Comparison of ENCODE assay signal across 11 mouse cellular contexts in genomic region chr2:165319503-165319902, GRCm38 (mm10). TPM values are rescaled to one million over a fixed set of nuclear protein-coding genes. Genes with fewer than 3 reads are reported as not detected.
A peak's percentile ranks its signal among the peaks of the same experiment; 100 is the strongest.
DNase-seq lines count a peak whose midpoint lies in the region; ATAC-seq and TF ChIP-seq lines count a peak whose summit lies in the region.
"Had no signal": no experiment of that assay in that cellular context is flagged by ENCODE, and none has a peak within 500 bp of the region (broad histone marks: within the 10 kb centered on the region; RNA-seq: fewer than 3 reads in every experiment).

No protein-coding gene starts in this region.

- intact Hi-C loops in left cerebral cortex, postnatal 4 days (cut with DNase I) = no loop called here

- no peak overlapping the region for H3K4me3 ChIP-seq in kidney, postnatal 0 days (replicated peaks; ENCODE audit: low read depth, low read length)
- no peak overlapping the region for H3K4me3 ChIP-seq in kidney, embryonic 14.5 days (ENCODE audit: low read length)

- H3K36me3 ChIP-seq in kidney, postnatal 0 days (ENCODE audit: insufficient read depth, low read length) = peaks cover 15% of the 10 kb centered on the region; the same call in 1 of the 2 replicates
- H3K36me3 ChIP-seq in kidney, embryonic 14.5 days (ENCODE audit: control insufficient read depth, insufficient read depth, low read length) = peaks cover 15% of the 10 kb centered on the region

- H3K4me2 ChIP-seq in kidney, postnatal 0 days (ENCODE audit: low read length) = no peak overlapping the region
- no peak overlapping the region for H3K4me2 ChIP-seq in kidney, embryonic 14.5 days (replicated peaks; ENCODE audit: low read depth, low read length)

- TF ChIP-seq CTCF in kidney, postnatal 0 days (IDR thresholded peaks at IDR 0.05; ENCODE audit: low read depth) = no peak

- no peak overlapping the region for H3K9ac ChIP-seq in kidney, postnatal 0 days (ENCODE audit: low read depth, low read length)
- no peak overlapping the region for H3K9ac ChIP-seq in kidney, embryonic 14.5 days (ENCODE audit: low read depth, low read length)

- no peak for ATAC-seq in kidney, postnatal 0 days (replicated peaks; ENCODE audit: low FRiP score, low read depth)
- no peak for ATAC-seq in kidney, embryonic 14.5 days (ENCODE audit: low FRiP score, low TSS enrichment)

- WGBS in kidney, postnatal 0 days = 35% methylated on average over 4 of the region's 4 CpGs
- 42% methylated on average over 4 of the region's 4 CpGs for WGBS in kidney, embryonic 14.5 days

- H3K27me3 ChIP-seq in kidney, postnatal 0 days (ENCODE audit: insufficient read depth, low read length) = no peaks in the 10 kb centered on the region
- H3K27me3 ChIP-seq in kidney, embryonic 14.5 days (ENCODE audit: control insufficient read depth, insufficient read depth, low read length) = no peaks in the 10 kb centered on the region

- peaks cover 72% of the 10 kb centered on the region for H3K4me1 ChIP-seq in kidney, postnatal 0 days (replicated peaks; ENCODE audit: insufficient read depth, low read length)
- peaks cover 79% of the 10 kb centered on the region for H3K4me1 ChIP-seq in kidney, embryonic 14.5 days (ENCODE audit: control insufficient read depth, insufficient read depth, low read length)

- no peak for DNase-seq in kidney, postnatal 0 days (ENCODE audit: low spot score)
- peak; percentile 64 for DNase-seq in 416B (ENCODE audit: low read depth)
- DNase-seq in MEL-GATA-1-ER (ENCODE audit: extremely low read depth, low read depth) = peak; percentile 28
- peak; percentile 51 for DNase-seq in lung, postnatal 10 days
- no peak for DNase-seq in left cerebral cortex, postnatal 4 days
- DNase-seq in spleen, postnatal 14 days (ENCODE audit: low spot score in 2 of 2) = no peak
- DNase-seq: heart, postnatal 4 days; kidney, adult 9 months had no signal

- H3K9me3 ChIP-seq in kidney, postnatal 0 days (replicated peaks; ENCODE audit: low read length) = no peaks in the 10 kb centered on the region
- H3K9me3 ChIP-seq in kidney, embryonic 14.5 days (ENCODE audit: control insufficient read depth, low read length) = no peaks in the 10 kb centered on the region

- H3K27ac ChIP-seq in kidney, postnatal 0 days = 0 out of 2 replicates have a peak overlapping the region, but pooled peaks have one; percentile 87
- H3K27ac ChIP-seq in kidney, embryonic 14.5 days (ENCODE audit: low read depth, low read length) = no peak overlapping the region

RNA-seq across cellular contexts. Expression of gene Elmo2, which starts 6.8 kb away (rescaled TPM):
- polyA plus RNA-seq in kidney, postnatal 0 days (2015; fragmentation: Nextera tagmentation; extraction: Ambion mirVana) = 51.5 and 59.3 TPM in 2 replicates
- polyA plus RNA-seq in kidney, embryonic 14.5 days (2014; fragmentation: Nextera tagmentation; extraction: Ambion mirVana) = 56.9 and 84.1 TPM in 2 replicates
- total RNA-seq in left cerebral cortex, postnatal 4 days (2021) = 10 to 100 TPM; 79.3 to 80.6 TPM

RNA-seq across cellular contexts. Expression of gene Slc35c2, which starts 31.8 kb away (rescaled TPM):
- polyA plus RNA-seq in kidney, postnatal 0 days (2015; fragmentation: Nextera tagmentation; extraction: Ambion mirVana) = 51.6 and 55.7 TPM in 2 replicates
- polyA plus RNA-seq in kidney, embryonic 14.5 days (2014; fragmentation: Nextera tagmentation; extraction: Ambion mirVana) = 35.4 and 54.1 TPM in 2 replicates
- 10 to 100 TPM; 36.4 to 37.1 TPM for total RNA-seq in left cerebral cortex, postnatal 4 days (2021)

RNA-seq across cellular contexts. Expression of gene Zfp663, which starts 49.0 kb away (rescaled TPM):
- 0.58 and 0.60 TPM in 2 replicates for polyA plus RNA-seq in kidney, postnatal 0 days (2015; fragmentation: Nextera tagmentation; extraction: Ambion mirVana)
- 0.67 and 0.88 TPM in 2 replicates for polyA plus RNA-seq in kidney, embryonic 14.5 days (2014; fragmentation: Nextera tagmentation; extraction: Ambion mirVana)
- 1 to 10 TPM; 4.3 to 5.8 TPM for total RNA-seq in left cerebral cortex, postnatal 4 days (2021)
- total RNA-seq: adrenal gland, adult 18-20 months; gastrocnemius, adult 8-10 months; heart, postnatal 4 days had no signal

Comparison
In these comparisons a context has a peak if more than half of its experiments do, and no peak if none do; other contexts are left out.
1. DNase-seq: peak in 416B (single experiment), MEL-GATA-1-ER (single experiment) and lung, postnatal 10 days (single experiment); none in kidney, postnatal 0 days (single experiment), left cerebral cortex, postnatal 4 days (single experiment) and spleen, postnatal 14 days (0 of 2).